Mouse (Mus musculus) liver, embryonic 14.5 days (tissue): ENCODE results near the gene Cyp1a2.

Experiments used
- CTCF ChIP-seq: IDR thresholded peaks from 2 replicates; pipeline ENCODE4 v1.5.1; 2016; ENCODE audit warnings: antibody characterized with exemption, low read depth, control low read depth
- EP300 ChIP-seq: IDR thresholded peaks from 2 replicates; pipeline ENCODE4 v1.6.1; 2016; ENCODE audit warnings: antibody characterized with exemption, low read depth

DNA sequence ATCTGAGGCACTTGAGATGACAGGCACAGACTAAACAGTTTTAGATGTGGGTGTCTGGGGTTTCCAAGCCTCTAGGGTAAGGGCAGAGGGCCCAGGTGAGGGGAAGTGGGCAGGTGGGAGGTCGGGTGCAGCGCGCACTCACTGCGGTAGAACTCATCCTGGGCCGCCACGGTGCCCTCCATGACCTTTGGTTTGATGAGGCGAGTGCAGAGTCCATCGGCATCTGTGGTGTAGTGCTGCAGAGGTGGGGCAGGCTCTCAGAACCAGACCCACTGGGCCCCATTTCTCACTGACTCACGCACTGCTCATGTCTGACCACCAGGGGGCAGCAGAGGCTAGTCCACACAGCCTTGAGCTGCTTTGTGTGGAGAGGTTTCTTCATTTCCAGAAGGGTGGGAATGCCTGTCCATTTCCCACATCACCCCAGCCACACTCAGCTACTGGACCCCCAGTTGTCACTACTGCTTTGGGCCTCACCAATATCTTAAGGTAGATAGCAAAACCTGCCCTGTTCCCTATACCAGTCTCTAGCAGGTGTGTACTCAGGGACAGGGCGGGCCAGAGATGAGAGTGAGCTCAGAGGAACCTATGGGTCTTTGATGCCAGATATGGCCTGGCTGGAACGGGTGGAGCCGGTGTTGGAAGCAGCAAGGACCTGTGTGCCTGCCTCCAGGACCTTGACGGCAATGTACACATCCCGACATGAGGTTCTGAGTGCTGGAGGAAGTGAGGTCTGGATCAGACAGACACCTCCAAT is 54.2 kb downstream of the Cyp1a2 start:
- TF ChIP-seq CTCF (peak; percentile 100), EP300 (no peak)
